ENCODE assay signal across 8 mouse cellular contexts in the genomic region with DNA sequence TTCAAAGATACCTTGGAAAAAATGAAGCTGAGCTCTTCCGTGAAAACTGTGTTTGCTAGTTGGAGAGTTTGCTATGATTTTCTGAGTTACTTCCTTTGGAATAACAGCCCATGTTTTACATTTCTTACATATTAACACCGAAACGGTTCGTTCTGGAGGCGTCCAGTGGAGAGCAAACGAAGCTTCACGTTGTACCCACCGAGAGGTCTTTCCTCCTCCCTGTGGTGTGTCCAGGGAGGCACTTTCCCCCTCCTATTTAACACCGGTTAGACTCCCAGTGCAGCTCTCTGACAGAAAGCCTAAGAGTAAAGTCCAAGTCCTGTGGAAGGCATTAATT. TPM values are rescaled to one million over a fixed set of nuclear protein-coding genes. Genes with fewer than 3 reads are reported as not detected.
DNase-seq lines count a peak whose midpoint lies in the region; ATAC-seq lines count a peak whose summit lies in the region.

No protein-coding gene starts in this region.

- peaks cover 22% of the 10 kb centered on the region for H3K4me1 ChIP-seq in kidney, embryonic 15.5 days
- H3K4me1 ChIP-seq in embryonic facial prominence, embryonic 13.5 days = peaks cover 22% of the 10 kb centered on the region
- peaks cover 18% of the 10 kb centered on the region; the same call in 1 of the 2 replicates for H3K4me1 ChIP-seq in hindbrain, embryonic 14.5 days (replicated peaks; ENCODE audit: control insufficient read depth, insufficient read depth, low read length)
- H3K4me1 ChIP-seq in midbrain, embryonic 13.5 days (replicated peaks) = peaks cover 23% of the 10 kb centered on the region

- ATAC-seq in kidney, embryonic 15.5 days (replicated peaks; ENCODE audit: low FRiP score) = no peak
- ATAC-seq in embryonic facial prominence, embryonic 13.5 days (ENCODE audit: insufficient number of reproducible peaks, insufficient read depth, low FRiP score, low TSS enrichment, low read depth) = no peak
- no peak for ATAC-seq in hindbrain, embryonic 14.5 days (ENCODE audit: low FRiP score)
- ATAC-seq in midbrain, embryonic 13.5 days = no peak

- 30% methylated on average over 9 of the region's 9 CpGs for WGBS in kidney, embryonic 15.5 days
- WGBS in embryonic facial prominence, embryonic 13.5 days = 25% methylated on average over 9 of the region's 9 CpGs
- WGBS in hindbrain, embryonic 14.5 days = 30% methylated on average over 9 of the region's 9 CpGs
- 24% methylated on average over 9 of the region's 9 CpGs for WGBS in midbrain, embryonic 13.5 days

- peak overlapping the region; percentile 52 for H3K4me3 ChIP-seq in kidney, embryonic 15.5 days (replicated peaks)
- H3K4me3 ChIP-seq in embryonic facial prominence, embryonic 13.5 days = peak overlapping the region; percentile 49
- H3K4me3 ChIP-seq in hindbrain, embryonic 14.5 days (replicated peaks; ENCODE audit: low read length) = peak overlapping the region; percentile 57
- peak overlapping the region; percentile 61 for H3K4me3 ChIP-seq in midbrain, embryonic 13.5 days (replicated peaks)

- no peaks in the 10 kb centered on the region; the same call in 1 of the 2 replicates for H3K9me3 ChIP-seq in kidney, embryonic 15.5 days (replicated peaks)
- H3K9me3 ChIP-seq in embryonic facial prominence, embryonic 13.5 days = no peaks in the 10 kb centered on the region
- H3K9me3 ChIP-seq in hindbrain, embryonic 14.5 days (ENCODE audit: control insufficient read depth, low read length) = no peaks in the 10 kb centered on the region
- no peaks in the 10 kb centered on the region; the same call in 1 of the 2 replicates for H3K9me3 ChIP-seq in midbrain, embryonic 13.5 days

- peak overlapping the region; percentile 91 for H3K4me2 ChIP-seq in kidney, embryonic 15.5 days
- peak overlapping the region; percentile 97 for H3K4me2 ChIP-seq in embryonic facial prominence, embryonic 13.5 days
- peak overlapping the region; percentile 93 for H3K4me2 ChIP-seq in hindbrain, embryonic 14.5 days (replicated peaks)
- peak overlapping the region; percentile 94 for H3K4me2 ChIP-seq in midbrain, embryonic 13.5 days (replicated peaks)

- H3K27ac ChIP-seq in kidney, embryonic 15.5 days = 0 out of 2 replicates have a peak overlapping the region, but pooled peaks have one; percentile 59
- H3K27ac ChIP-seq in embryonic facial prominence, embryonic 13.5 days = no peak overlapping the region
- H3K27ac ChIP-seq in hindbrain, embryonic 14.5 days = no peak overlapping the region
- no peak overlapping the region for H3K27ac ChIP-seq in midbrain, embryonic 13.5 days

- H3K9ac ChIP-seq in kidney, embryonic 15.5 days = peak overlapping the region; percentile 53; the same call in 1 of the 2 replicates
- H3K9ac ChIP-seq in embryonic facial prominence, embryonic 13.5 days = peak overlapping the region; percentile 65; the same call in 1 of the 2 replicates
- peak overlapping the region; percentile 83; the same call in 1 of the 2 replicates for H3K9ac ChIP-seq in hindbrain, embryonic 14.5 days
- H3K9ac ChIP-seq in midbrain, embryonic 13.5 days (replicated peaks) = peak overlapping the region; percentile 77

- no peak for DNase-seq in kidney, adult 9 months
- DNase-seq in hindbrain, embryonic 14.5 days (ENCODE audit: low spot score) = no peak
- DNase-seq in MN1 (ENCODE audit: low spot score) = no peak
- no peak for DNase-seq in c-Kit-positive CD71-positive TER-119-positive erythroid progenitor cells, embryonic 14.5 days (ENCODE audit: low spot score)
- no peak for DNase-seq in right cerebral cortex, adult 2 months (ENCODE audit: low spot score in 2 of 2)

- H3K36me3 ChIP-seq in kidney, embryonic 15.5 days = no peaks in the 10 kb centered on the region
- no peaks in the 10 kb centered on the region for H3K36me3 ChIP-seq in embryonic facial prominence, embryonic 13.5 days
- no peaks in the 10 kb centered on the region for H3K36me3 ChIP-seq in hindbrain, embryonic 14.5 days (replicated peaks; ENCODE audit: control insufficient read depth, insufficient read depth)
- H3K36me3 ChIP-seq in midbrain, embryonic 13.5 days = no peaks in the 10 kb centered on the region

- H3K27me3 ChIP-seq in kidney, embryonic 15.5 days = peaks cover 23% of the 10 kb centered on the region
- H3K27me3 ChIP-seq in embryonic facial prominence, embryonic 13.5 days = peaks cover 29% of the 10 kb centered on the region
- peaks cover 8% of the 10 kb centered on the region; the same call in 1 of the 2 replicates for H3K27me3 ChIP-seq in hindbrain, embryonic 14.5 days (ENCODE audit: control insufficient read depth, insufficient read depth, low read length)
- H3K27me3 ChIP-seq in midbrain, embryonic 13.5 days = peaks cover 23% of the 10 kb centered on the region

RNA-seq across cellular contexts. Expression of a gene that starts 1.0 kb away (rescaled TPM):
- polyA plus RNA-seq in kidney, embryonic 15.5 days (2015; fragmentation: Nextera tagmentation; extraction: Ambion mirVana) = 25.4 and 30.4 TPM in 2 replicates
- polyA plus RNA-seq in embryonic facial prominence, embryonic 13.5 days (2015; fragmentation: Nextera tagmentation; extraction: Ambion mirVana) = 3.1 and 4.2 TPM in 2 replicates
- 9.2 and 11.7 TPM in 2 replicates for polyA plus RNA-seq in hindbrain, embryonic 14.5 days (2014; fragmentation: Nextera tagmentation; extraction: Ambion mirVana)
- 3.4 and 5.3 TPM in 2 replicates for polyA plus RNA-seq in midbrain, embryonic 13.5 days (2015; fragmentation: Nextera tagmentation; extraction: Ambion mirVana)

RNA-seq across cellular contexts. Expression of a gene that starts 45.1 kb away (rescaled TPM):
- polyA plus RNA-seq in kidney, embryonic 15.5 days (2015; fragmentation: Nextera tagmentation; extraction: Ambion mirVana) = 30.9 and 31.1 TPM in 2 replicates
- 27.9 and 31.7 TPM in 2 replicates for polyA plus RNA-seq in embryonic facial prominence, embryonic 13.5 days (2015; fragmentation: Nextera tagmentation; extraction: Ambion mirVana)
- 40.0 and 46.5 TPM in 2 replicates for polyA plus RNA-seq in hindbrain, embryonic 14.5 days (2014; fragmentation: Nextera tagmentation; extraction: Ambion mirVana)
- polyA plus RNA-seq in midbrain, embryonic 13.5 days (2015; fragmentation: Nextera tagmentation; extraction: Ambion mirVana) = 33.9 and 37.8 TPM in 2 replicates

RNA-seq across cellular contexts. Expression of a gene that starts 45.2 kb away (rescaled TPM):
- 301 and 315 TPM in 2 replicates for polyA plus RNA-seq in kidney, embryonic 15.5 days (2015; fragmentation: Nextera tagmentation; extraction: Ambion mirVana)
- polyA plus RNA-seq in embryonic facial prominence, embryonic 13.5 days (2015; fragmentation: Nextera tagmentation; extraction: Ambion mirVana) = 336 and 338 TPM in 2 replicates
- 208 and 210 TPM in 2 replicates for polyA plus RNA-seq in hindbrain, embryonic 14.5 days (2014; fragmentation: Nextera tagmentation; extraction: Ambion mirVana)
- 353 and 372 TPM in 2 replicates for polyA plus RNA-seq in midbrain, embryonic 13.5 days (2015; fragmentation: Nextera tagmentation; extraction: Ambion mirVana)
